11 mouse cellular contexts compared by ENCODE assay signal in genomic region chr19:53423816-53424465, GRCm38 (mm10). TPM values are rescaled to one million over a fixed set of nuclear protein-coding genes. Genes with fewer than 3 reads are reported as not detected.
DNase-seq lines count a peak whose midpoint lies in the region; ATAC-seq lines count a peak whose summit lies in the region.
"Had no signal": no experiment of that assay in that cellular context is flagged by ENCODE, and none has a peak within 500 bp of the region (broad histone marks: within the 10 kb centered on the region; RNA-seq: fewer than 3 reads in every experiment).

No protein-coding gene starts in this region.

- DNase-seq in heart, embryonic 10.5 days (ENCODE audit: low spot score): no peak
- DNase-seq in heart, postnatal 4 days: no peak
- DNase-seq in A20 (ENCODE audit: low read depth, low spot score): peak; percentile 91
- DNase-seq in embryonic facial prominence, embryonic 10.5 days (ENCODE audit: low spot score): no peak
- DNase-seq in retina, postnatal 1 day: no peak
- no peak for DNase-seq in cerebellum, postnatal 25 days

- H3K27me3 ChIP-seq in heart, embryonic 10.5 days (ENCODE audit: insufficient read depth, poor library complexity, severe bottlenecking): no peaks in the 10 kb centered on the region
- peaks cover 26% of the 10 kb centered on the region; the same call in 1 of the 2 replicates for H3K27me3 ChIP-seq in embryonic facial prominence, embryonic 10.5 days (replicated peaks; ENCODE audit: low read depth, poor library complexity, severe bottlenecking)
- H3K27me3 ChIP-seq in megakaryocyte, embryonic 14.5 days (replicated peaks): peaks cover 64% of the 10 kb centered on the region
- H3K27me3 ChIP-seq: neural tube, embryonic 12.5 days had no signal

- 50% methylated on average over 17 of the region's 17 CpGs for WGBS in heart, embryonic 10.5 days
- 69% methylated on average over 17 of the region's 17 CpGs for WGBS in embryonic facial prominence, embryonic 10.5 days

- no peaks in the 10 kb centered on the region for H3K36me3 ChIP-seq in heart, embryonic 10.5 days
- H3K36me3 ChIP-seq in embryonic facial prominence, embryonic 10.5 days (replicated peaks): no peaks in the 10 kb centered on the region
- H3K36me3 ChIP-seq in megakaryocyte, embryonic 14.5 days (replicated peaks; ENCODE audit: low read length): no peaks in the 10 kb centered on the region
- H3K36me3 ChIP-seq: neural tube, embryonic 12.5 days had no signal

- no peaks in the 10 kb centered on the region for H3K9me3 ChIP-seq in heart, embryonic 10.5 days
- no peaks in the 10 kb centered on the region for H3K9me3 ChIP-seq in embryonic facial prominence, embryonic 10.5 days
- no peaks in the 10 kb centered on the region for H3K9me3 ChIP-seq in megakaryocyte, embryonic 14.5 days
- H3K9me3 ChIP-seq: neural tube, embryonic 12.5 days had no signal

- peak overlapping the region; percentile 75 for H3K27ac ChIP-seq in heart, embryonic 10.5 days
- H3K27ac ChIP-seq in embryonic facial prominence, embryonic 10.5 days (replicated peaks): 0 out of 2 replicates have a peak overlapping the region, but pooled peaks have one; percentile 25
- H3K27ac ChIP-seq: neural tube, embryonic 12.5 days had no signal

- H3K4me1 ChIP-seq in heart, embryonic 10.5 days: peaks cover 60% of the 10 kb centered on the region
- H3K4me1 ChIP-seq in embryonic facial prominence, embryonic 10.5 days: peaks cover 55% of the 10 kb centered on the region
- H3K4me1 ChIP-seq in megakaryocyte, embryonic 14.5 days: peaks cover 44% of the 10 kb centered on the region

- peak overlapping the region; percentile 38 for H3K4me3 ChIP-seq in heart, embryonic 10.5 days
- no peak overlapping the region for H3K4me3 ChIP-seq in embryonic facial prominence, embryonic 10.5 days
- H3K4me3 ChIP-seq in megakaryocyte, embryonic 14.5 days (replicated peaks): peak overlapping the region; percentile 87
- H3K4me3 ChIP-seq: neural tube, embryonic 12.5 days had no signal

- ATAC-seq in frontal cortex, adult (ENCODE audit: low TSS enrichment): no peak

RNA-seq across cellular contexts. Expression of gene Smndc1, which starts 33.6 kb away (rescaled TPM):
- polyA plus RNA-seq in heart, embryonic 10.5 days (2016; fragmentation: Nextera tagmentation; extraction: Ambion mirVana): 27.6 and 31.7 TPM in 2 replicates
- total RNA-seq in heart, postnatal 4 days (2021): 10 to 100 TPM; 43.2 to 48.2 TPM
- polyA plus RNA-seq in embryonic facial prominence, embryonic 10.5 days (2016; fragmentation: Nextera tagmentation; extraction: Ambion mirVana): 46.7 and 49.1 TPM in 2 replicates
- 76.8 and 104 TPM in 2 replicates for polyA plus RNA-seq in megakaryocyte, embryonic 14.5 days (2012; ENCODE audit: insufficient read depth, low replicate concordance)

RNA-seq across cellular contexts. Expression of gene Gm10197, which starts 52.4 kb away (rescaled TPM):
- polyA plus RNA-seq in heart, embryonic 10.5 days (2016; fragmentation: Nextera tagmentation; extraction: Ambion mirVana): not detected in 2 replicates
- total RNA-seq in heart, postnatal 4 days (2021): not detected
- 2.0 and 3.6 TPM in 2 replicates for polyA plus RNA-seq in embryonic facial prominence, embryonic 10.5 days (2016; fragmentation: Nextera tagmentation; extraction: Ambion mirVana)
- polyA plus RNA-seq in megakaryocyte, embryonic 14.5 days (2012; ENCODE audit: insufficient read depth, low replicate concordance): not detected in 2 replicates
- total RNA-seq: hematopoietic stem cell, adult 5-6 weeks; left cerebral cortex, postnatal 25 days had no signal
- polyA plus RNA-seq: neural tube, embryonic 12.5 days had no signal
